Mouse (Mus musculus) splenic B cell, adult 2 months (primary cell): ENCODE results near the gene Vdr.

Experiments used
- DNase-seq: peaks from one replicate; pipeline ENCODE4 v3.0.0-alpha.2; 2011; ENCODE audit warnings: low read depth, low spot score
- H3K27me3 ChIP-seq: 2 replicates; pipeline ENCODE4 v1.6.1; 2012; ENCODE audit warnings: mild to moderate bottlenecking, low read length, moderate library complexity, mixed read lengths; ENCODE audit not compliant: control insufficient read depth, poor library complexity, insufficient read depth, severe bottlenecking
- H3K36me3 ChIP-seq: 2 replicates; pipeline ENCODE4 v1.6.1; 2012; ENCODE audit warnings: mild to moderate bottlenecking, low read length, moderate library complexity, mixed read lengths; ENCODE audit not compliant: control insufficient read depth, poor library complexity, insufficient read depth, severe bottlenecking

The Vdr gene

DNA sequence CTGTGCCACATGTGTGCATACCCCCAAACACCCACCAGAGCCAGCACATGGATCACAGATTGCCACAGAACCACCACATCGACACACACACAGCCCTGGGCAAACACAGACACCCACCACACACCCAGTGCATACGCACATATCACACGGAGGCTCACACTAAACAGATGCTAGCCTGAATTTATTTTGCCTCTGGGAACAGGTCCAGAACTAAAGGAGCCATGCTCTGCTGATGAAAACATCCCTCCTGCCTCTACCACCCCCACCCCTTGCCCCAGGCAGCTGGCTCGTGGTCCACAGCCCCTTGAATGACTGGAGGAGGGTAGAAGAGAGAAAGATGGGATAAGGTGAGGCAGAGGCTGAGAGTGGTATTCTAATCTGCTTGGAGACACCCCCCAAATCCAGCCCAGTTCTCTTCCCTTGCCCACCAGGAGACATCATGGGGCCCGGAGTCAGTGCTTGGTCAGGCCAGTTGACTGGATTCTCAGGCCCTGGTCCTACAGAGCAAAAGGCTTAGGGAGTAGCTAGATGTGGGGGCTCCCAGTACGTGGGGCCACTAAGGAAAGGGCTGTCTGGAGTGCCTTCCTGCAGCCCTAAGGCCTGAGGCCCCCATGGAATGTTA is 82.1 kb downstream of the Vdr start:
- Histone ChIP-seq H3K36me3 (no peaks in the 10 kb centered on the region), H3K27me3 (no peaks in the 10 kb centered on the region)
- DNase-seq, result no peak

GRCm38 (mm10) chr15:97827401-97827800 is 83.0 kb downstream of the Vdr start:
- Histone ChIP-seq H3K27me3 (no peaks in the 10 kb centered on the region), H3K36me3 (no peaks in the 10 kb centered on the region)
- no peak for DNase-seq

DNA sequence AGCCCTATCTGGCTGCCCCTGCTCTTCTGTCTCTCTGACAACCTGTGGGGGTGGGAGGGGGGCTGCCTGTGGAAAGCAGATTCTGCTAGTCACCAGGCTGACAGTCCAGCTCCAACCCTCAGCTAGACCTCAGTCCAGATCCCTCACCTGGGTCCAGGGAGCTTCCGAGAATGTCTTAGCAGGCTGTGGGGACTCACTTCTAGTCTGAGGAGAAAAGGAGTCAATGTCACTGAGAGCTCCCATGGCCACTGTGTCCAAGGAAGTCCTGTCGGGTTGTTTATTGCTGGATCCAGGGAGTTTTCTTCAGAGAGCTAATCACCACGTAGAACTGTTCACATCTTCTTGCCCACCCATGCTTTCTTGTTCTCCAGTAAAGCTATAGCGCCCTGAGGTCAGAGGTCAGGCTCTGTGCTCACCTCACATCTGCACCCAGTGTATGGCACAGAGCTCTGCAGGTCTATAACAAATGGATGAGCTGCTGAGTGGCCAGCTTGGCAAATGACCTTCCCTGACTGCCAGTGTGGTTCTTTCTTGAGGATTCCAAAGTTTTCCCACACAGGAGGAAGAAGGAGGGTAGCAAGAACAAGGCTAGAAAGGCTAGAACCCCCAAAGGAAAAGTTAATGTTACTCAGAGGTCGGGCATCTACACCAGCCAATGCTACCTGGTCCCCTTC is 83.7 kb downstream of the Vdr start:
- DNase-seq, result no peak
- H3K36me3 ChIP-seq, result no peaks in the 10 kb centered on the region
- no peaks in the 10 kb centered on the region for H3K27me3 ChIP-seq

- H3K27me3 ChIP-seq, result no peaks in the 10 kb centered on the region
- DNase-seq, result peak; percentile 44
These were observed 84.4 kb downstream of the Vdr start for GRCm38 (mm10) chr15:97825941-97826587.

DNA sequence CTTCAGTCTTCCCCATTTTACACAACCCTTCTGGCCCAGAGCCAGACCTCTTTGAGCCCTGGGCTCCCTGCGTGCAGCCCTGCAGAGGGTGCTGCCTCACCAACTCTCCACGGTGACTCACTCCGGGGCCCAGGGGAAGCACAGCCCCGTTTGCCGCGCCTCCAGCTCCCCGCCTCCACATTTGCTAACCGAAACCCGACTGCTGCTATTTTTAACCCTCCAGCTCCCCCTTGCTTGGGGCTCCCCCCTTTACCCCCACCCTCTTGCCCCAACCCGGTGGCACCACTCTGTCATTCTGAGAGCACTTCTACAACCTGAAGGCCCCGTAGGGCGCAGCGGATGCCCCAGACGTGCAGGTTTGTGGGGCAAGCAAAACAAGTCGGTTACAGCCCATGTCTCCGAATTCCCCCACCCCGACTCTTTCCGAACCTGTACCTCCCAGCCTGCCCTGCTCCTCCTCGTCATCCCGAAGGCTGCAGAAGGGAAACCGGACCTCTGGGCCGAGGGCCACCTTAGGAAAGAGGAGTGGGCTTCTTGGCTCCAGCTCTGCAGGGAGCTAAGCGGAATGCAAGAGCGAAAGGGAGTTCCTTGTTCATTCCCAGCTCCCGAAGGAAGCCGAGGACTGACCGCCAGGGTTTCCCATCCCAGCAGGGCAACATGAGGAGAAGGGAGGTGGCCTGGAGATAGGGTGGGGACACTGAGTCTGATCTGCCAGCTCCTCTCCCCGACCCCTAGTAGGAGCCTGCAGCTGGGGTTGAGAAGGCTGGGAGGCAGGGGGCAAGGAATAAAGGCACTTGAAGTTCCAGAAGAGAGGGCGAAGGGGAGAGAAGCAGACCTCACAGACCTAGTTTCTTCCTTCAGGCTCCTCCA is 85.1 kb downstream of the Vdr start:
- DNase-seq, result peak; percentile 96
- Histone ChIP-seq H3K36me3 (no peaks in the 10 kb centered on the region), H3K27me3 (no peaks in the 10 kb centered on the region)

More at GRCm38 (mm10) chr15:97825941-97826587, 84.4 kb downstream of the Vdr start:
- H3K36me3 ChIP-seq, result no peaks in the 10 kb centered on the region

- Histone ChIP-seq H3K36me3 (no peaks in the 10 kb centered on the region), H3K27me3 (no peaks in the 10 kb centered on the region)
- no peak for DNase-seq
These were observed 86.4 kb downstream of the Vdr start for GRCm38 (mm10) chr15:97824042-97824441.

DNA sequence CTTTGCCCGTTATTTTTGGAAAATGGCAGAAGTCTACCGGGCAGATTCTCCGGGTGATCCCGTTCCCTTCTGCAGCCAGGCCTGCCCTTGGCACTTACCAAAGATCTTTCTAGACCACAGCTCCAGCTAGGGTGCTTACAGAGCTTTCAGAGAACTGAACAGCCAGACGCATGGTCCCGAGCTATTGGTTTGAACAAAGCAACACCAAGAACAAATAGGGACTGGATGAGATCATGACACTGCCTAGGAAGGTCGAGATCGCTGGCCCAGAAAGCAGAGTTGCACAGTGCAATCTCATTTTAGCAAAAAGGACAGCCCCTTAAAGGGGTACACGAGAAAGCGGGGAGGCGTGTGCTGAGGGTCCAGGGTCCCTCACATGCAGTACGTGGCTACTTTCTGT is 87.0 kb downstream of the Vdr start:
- Histone ChIP-seq H3K36me3 (no peaks in the 10 kb centered on the region), H3K27me3 (no peaks in the 10 kb centered on the region)
- no peak for DNase-seq

- H3K36me3 ChIP-seq, result no peaks in the 10 kb centered on the region
- no peaks in the 10 kb centered on the region for H3K27me3 ChIP-seq
- DNase-seq, result peak; percentile 18
These were observed 87.7 kb downstream of the Vdr start for GRCm38 (mm10) chr15:97822545-97823228.

- peak; percentile 66 for DNase-seq
- Histone ChIP-seq H3K36me3 (no peaks in the 10 kb centered on the region), H3K27me3 (no peaks in the 10 kb centered on the region)
These were observed 88.5 kb downstream of the Vdr start for GRCm38 (mm10) chr15:97821983-97822363.

DNA sequence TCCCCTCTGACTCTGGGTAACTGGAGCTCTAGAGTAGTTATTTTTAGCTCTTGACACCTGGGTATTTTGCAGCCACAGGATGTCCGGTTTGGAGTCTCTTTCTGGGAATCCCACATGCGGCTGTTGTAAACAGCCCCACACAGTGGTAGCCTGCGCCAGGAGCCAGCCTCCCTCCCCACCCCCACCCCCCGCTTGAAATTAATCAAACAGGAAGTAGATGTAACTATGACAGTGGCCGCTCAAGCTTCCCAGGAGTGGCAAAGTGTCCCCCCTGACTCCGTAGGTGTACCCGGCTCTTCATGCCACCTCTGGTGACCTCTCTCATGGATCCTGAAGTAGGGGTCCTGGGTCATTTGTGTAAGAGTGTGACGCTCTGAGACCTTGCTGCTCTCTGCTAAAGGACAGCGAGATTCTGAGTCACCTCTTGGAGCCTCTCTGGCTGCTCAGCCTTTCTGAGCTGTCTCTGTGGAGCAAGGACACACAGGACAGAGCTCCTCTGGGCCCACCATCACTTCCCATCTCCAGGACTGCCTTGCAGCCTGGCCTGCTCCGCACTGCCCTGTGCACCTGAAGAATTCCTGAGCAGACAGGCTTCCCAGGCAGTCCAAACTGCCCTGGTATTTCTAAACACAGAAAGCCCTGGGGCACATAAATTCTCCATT is 89.0 kb downstream of the Vdr start:
- no peaks in the 10 kb centered on the region for H3K27me3 ChIP-seq
- H3K36me3 ChIP-seq, result no peaks in the 10 kb centered on the region
- DNase-seq, result peak; percentile 70

DNA sequence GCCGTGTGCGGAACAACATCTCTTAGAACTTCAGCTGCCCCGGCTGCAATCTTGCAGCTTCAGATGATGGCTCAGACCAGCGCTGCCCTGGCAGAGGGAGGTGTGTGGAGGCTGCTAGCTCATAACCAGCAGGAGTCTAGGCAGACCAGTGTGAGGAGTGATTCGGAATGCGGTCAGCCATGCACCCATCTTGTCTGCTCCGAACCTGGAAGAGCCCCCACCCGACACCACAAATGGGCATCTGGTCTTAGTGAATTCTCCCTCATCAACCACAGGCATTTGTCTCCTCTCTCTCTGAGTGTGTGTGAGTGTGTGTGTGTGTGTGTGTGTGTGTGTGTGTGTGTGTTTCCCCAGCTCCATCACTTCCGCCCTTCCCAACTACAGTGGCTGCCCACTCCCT is 90.5 kb downstream of the Vdr start:
- H3K36me3 ChIP-seq, result no peaks in the 10 kb centered on the region
- no peaks in the 10 kb centered on the region for H3K27me3 ChIP-seq

DNA sequence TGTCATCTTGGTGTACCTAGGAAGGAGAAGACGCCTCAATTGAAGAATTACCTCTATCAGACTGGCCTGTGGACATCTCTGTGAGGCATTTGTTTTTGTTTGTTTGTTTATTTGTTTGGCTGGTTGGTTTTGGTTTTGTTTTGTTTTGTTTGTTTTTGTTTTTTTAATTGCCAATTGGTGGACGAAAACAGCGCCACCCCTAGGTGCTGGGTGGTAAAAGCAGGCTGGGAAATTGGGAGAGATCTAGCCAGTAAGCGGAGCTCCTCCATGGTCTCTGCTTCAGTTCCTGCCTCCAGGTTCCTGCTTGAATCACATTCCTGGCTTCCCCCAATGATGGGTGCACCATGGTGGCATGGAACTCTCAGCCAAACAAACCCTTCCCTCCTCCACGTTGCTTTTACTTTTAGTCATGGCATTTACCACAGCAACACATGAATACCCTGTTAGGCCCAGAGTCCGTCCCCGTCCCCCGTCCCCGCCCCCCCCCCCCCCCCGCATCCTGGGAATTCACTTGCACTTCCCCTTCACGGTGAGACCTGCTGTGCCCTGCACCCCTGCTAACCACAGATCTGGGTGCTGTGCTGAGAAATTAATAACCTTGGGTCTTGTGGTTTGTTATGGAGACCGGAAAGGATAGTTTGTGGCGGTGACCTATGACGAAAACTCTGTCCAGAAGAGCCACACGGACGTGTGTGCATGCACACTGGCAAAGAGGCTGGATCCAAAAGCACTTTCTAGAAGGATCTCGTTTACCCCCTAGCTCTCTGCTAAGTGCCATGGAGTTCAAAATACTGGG is 94.0 kb downstream of the Vdr start:
- no peaks in the 10 kb centered on the region; the same call in 1 of the 2 replicates for H3K36me3 ChIP-seq
- H3K27me3 ChIP-seq, result no peaks in the 10 kb centered on the region
- DNase-seq, result peak; percentile 22

More for the DNA sequence above, 90.5 kb downstream of the Vdr start:
- DNase-seq, result no peak

DNA sequence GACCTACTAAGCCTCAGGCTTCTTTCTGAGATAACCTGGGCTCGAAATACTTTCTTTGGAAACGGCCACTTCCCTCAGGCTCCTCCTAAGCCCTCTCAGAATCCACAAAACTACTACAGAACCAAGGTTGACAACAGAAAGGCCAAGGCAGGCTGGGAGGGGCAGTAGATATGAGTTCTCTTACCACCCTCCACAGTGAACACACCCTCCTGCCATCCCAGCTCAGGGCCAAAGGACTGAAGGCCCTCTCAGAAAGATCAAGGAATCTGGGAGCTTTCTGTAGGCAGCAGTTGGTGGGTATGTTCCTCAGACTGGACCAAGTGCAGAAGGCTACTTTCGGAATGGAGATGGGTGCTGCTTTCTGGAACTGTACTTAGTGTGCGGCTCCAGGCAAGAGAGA is 95.2 kb downstream of the Vdr start:
- no peaks in the 10 kb centered on the region for H3K27me3 ChIP-seq
- DNase-seq, result no peak
- H3K36me3 ChIP-seq, result no peaks in the 10 kb centered on the region; the same call in 1 of the 2 replicates
